Mouse (Mus musculus): ENCODE data around the gene Fgf15. TPM values are rescaled to one million over a fixed set of nuclear protein-coding genes. Genes with fewer than 3 reads are reported as not detected.
A peak's percentile ranks its signal among the peaks of the same experiment; 100 is the strongest.

Fgf15 gene
- polyA plus RNA-seq, 1 experiment from 2014 or later, result not detected

GRCm38 (mm10) chr7:144914948-144915750, 18.8 kb downstream of the Fgf15 start, which contains the start of gene LTO1:
TSS of gene LTO1 (plus strand) at chr7:144915100.
- ATAC-seq (ENCODE audit: borderline replicate concordance, extremely low read depth, low FRiP score, low TSS enrichment), result peak; percentile 96
- peak within 1 kb of the TSS; percentile 73 for H3K27ac ChIP-seq
- no peaks in the 10 kb centered on the region for H3K9me3 ChIP-seq
- H3K4me1 ChIP-seq, result peaks cover 13% of the 10 kb centered on the region
- peaks cover 23% of the 10 kb centered on the region for H3K36me3 ChIP-seq
- H3K27me3 ChIP-seq, result no peaks in the 10 kb centered on the region
- H3K9ac ChIP-seq, result peak within 1 kb of the TSS; percentile 73
- H3K4me2 ChIP-seq, result peak within 1 kb of the TSS; percentile 83
- peak within 1 kb of the TSS; percentile 66 for H3K4me3 ChIP-seq
- WGBS, result under 1% methylated on average over 55 of the region's 55 CpGs

GRCm38 (mm10) chr7:144918823-144919222, 22.5 kb downstream of the Fgf15 start:
- 64% methylated on average over 1 of the region's 1 CpGs for WGBS
- no peak overlapping the region for H3K27ac ChIP-seq
- no peak overlapping the region for H3K9ac ChIP-seq
- peaks cover 35% of the 10 kb centered on the region for H3K36me3 ChIP-seq
- no peak overlapping the region for H3K4me3 ChIP-seq
- H3K27me3 ChIP-seq, result no peaks in the 10 kb centered on the region
- ATAC-seq (ENCODE audit: borderline replicate concordance, extremely low read depth, low FRiP score, low TSS enrichment), result no peak
- H3K4me2 ChIP-seq, result no peak overlapping the region
- peaks cover 13% of the 10 kb centered on the region for H3K4me1 ChIP-seq
- H3K9me3 ChIP-seq, result no peaks in the 10 kb centered on the region

- Histone ChIP-seq H3K27ac (no peak overlapping the region), H3K4me3 (no peak overlapping the region), H3K4me2 (no peak overlapping the region), H3K4me1 (no peaks in the 10 kb centered on the region), H3K9me3 (no peaks in the 10 kb centered on the region), H3K27me3 (no peaks in the 10 kb centered on the region), H3K36me3 (peaks cover 9% of the 10 kb centered on the region; the same call in 1 of the 2 replicates), H3K9ac (no peak overlapping the region)
- no peak for ATAC-seq (ENCODE audit: borderline replicate concordance, extremely low read depth, low FRiP score, low TSS enrichment)
- 67% methylated on average over 2 of the region's 2 CpGs for WGBS
Observed at GRCm38 (mm10) chr7:144927591-144927990, 31.3 kb downstream of the Fgf15 start.

- ATAC-seq (ENCODE audit: borderline replicate concordance, extremely low read depth, low FRiP score, low TSS enrichment), result no peak
- Histone ChIP-seq H3K4me2 (no peak overlapping the region), H3K9ac (no peak overlapping the region), H3K4me1 (no peaks in the 10 kb centered on the region), H3K27ac (no peak overlapping the region), H3K9me3 (no peaks in the 10 kb centered on the region), H3K27me3 (no peaks in the 10 kb centered on the region), H3K4me3 (no peak overlapping the region), H3K36me3 (peaks cover 15% of the 10 kb centered on the region)
- 63% methylated on average over 4 of the region's 4 CpGs for WGBS
Observed at GRCm38 (mm10) chr7:144928009-144928888, 31.9 kb downstream of the Fgf15 start.

- H3K9ac ChIP-seq, result no peak overlapping the region
- H3K27ac ChIP-seq, result no peak overlapping the region
- WGBS, result 68% methylated on average over 6 of the region's 6 CpGs
- H3K9me3 ChIP-seq, result no peaks in the 10 kb centered on the region
- H3K36me3 ChIP-seq, result peaks cover 21% of the 10 kb centered on the region
- H3K27me3 ChIP-seq, result no peaks in the 10 kb centered on the region
- no peak overlapping the region for H3K4me3 ChIP-seq
- no peaks in the 10 kb centered on the region for H3K4me1 ChIP-seq
- no peak overlapping the region for H3K4me2 ChIP-seq
- ATAC-seq (ENCODE audit: borderline replicate concordance, extremely low read depth, low FRiP score, low TSS enrichment), result no peak
Observed at GRCm38 (mm10) chr7:144928889-144929210, 32.5 kb downstream of the Fgf15 start.

GRCm38 (mm10) chr7:144929506-144929905, 33.2 kb downstream of the Fgf15 start:
- no peak overlapping the region for H3K9ac ChIP-seq
- no peaks in the 10 kb centered on the region for H3K4me1 ChIP-seq
- H3K9me3 ChIP-seq, result no peaks in the 10 kb centered on the region
- ATAC-seq (ENCODE audit: borderline replicate concordance, extremely low read depth, low FRiP score, low TSS enrichment), result no peak
- no peaks in the 10 kb centered on the region for H3K27me3 ChIP-seq
- no peak overlapping the region for H3K4me3 ChIP-seq
- no peak overlapping the region for H3K4me2 ChIP-seq
- peaks cover 28% of the 10 kb centered on the region for H3K36me3 ChIP-seq
- H3K27ac ChIP-seq, result no peak overlapping the region
- 59% methylated on average over 8 of the region's 8 CpGs for WGBS

- Histone ChIP-seq H3K27me3 (no peaks in the 10 kb centered on the region), H3K36me3 (peaks cover 32% of the 10 kb centered on the region), H3K9ac (no peak overlapping the region), H3K9me3 (no peaks in the 10 kb centered on the region), H3K4me2 (no peak overlapping the region), H3K4me1 (no peaks in the 10 kb centered on the region), H3K27ac (no peak overlapping the region), H3K4me3 (no peak overlapping the region)
- ATAC-seq (ENCODE audit: borderline replicate concordance, extremely low read depth, low FRiP score, low TSS enrichment), result no peak
- WGBS, result 52% methylated on average over 5 of the region's 5 CpGs
Observed at GRCm38 (mm10) chr7:144929931-144930330, 33.6 kb downstream of the Fgf15 start.

- H3K9me3 ChIP-seq, result no peaks in the 10 kb centered on the region
- ATAC-seq (ENCODE audit: borderline replicate concordance, extremely low read depth, low FRiP score, low TSS enrichment), result no peak
- H3K27ac ChIP-seq, result no peak overlapping the region
- H3K27me3 ChIP-seq, result no peaks in the 10 kb centered on the region
- H3K4me3 ChIP-seq, result no peak overlapping the region
- H3K36me3 ChIP-seq, result peaks cover 49% of the 10 kb centered on the region
- H3K4me2 ChIP-seq, result no peak overlapping the region
- WGBS, result 21% methylated on average over 3 of the region's 3 CpGs
- no peak overlapping the region for H3K9ac ChIP-seq
- peaks cover 12% of the 10 kb centered on the region for H3K4me1 ChIP-seq
Observed at GRCm38 (mm10) chr7:144931778-144932177, 35.4 kb downstream of the Fgf15 start.

- Histone ChIP-seq H3K9me3 (no peaks in the 10 kb centered on the region), H3K27me3 (no peaks in the 10 kb centered on the region), H3K4me1 (peaks cover 18% of the 10 kb centered on the region), H3K36me3 (peaks cover 52% of the 10 kb centered on the region), H3K9ac (no peak overlapping the region), H3K27ac (no peak overlapping the region), H3K4me2 (no peak overlapping the region), H3K4me3 (no peak overlapping the region)
- ATAC-seq (ENCODE audit: borderline replicate concordance, extremely low read depth, low FRiP score, low TSS enrichment), result no peak
- 61% methylated on average over 18 of the region's 18 CpGs for WGBS
Observed at GRCm38 (mm10) chr7:144932389-144932937, 36.1 kb downstream of the Fgf15 start.

- Histone ChIP-seq H3K27ac (no peak overlapping the region), H3K4me3 (no peak overlapping the region), H3K9me3 (no peaks in the 10 kb centered on the region), H3K9ac (no peak overlapping the region), H3K27me3 (peaks cover 7% of the 10 kb centered on the region; the same call in 1 of the 2 replicates), H3K36me3 (peaks cover 52% of the 10 kb centered on the region), H3K4me1 (peaks cover 23% of the 10 kb centered on the region), H3K4me2 (no peak overlapping the region)
- ATAC-seq (ENCODE audit: borderline replicate concordance, extremely low read depth, low FRiP score, low TSS enrichment), result no peak
- WGBS, result 80% methylated on average over 3 of the region's 3 CpGs
Observed at GRCm38 (mm10) chr7:144933336-144933735, 37.0 kb downstream of the Fgf15 start.

GRCm38 (mm10) chr7:144933796-144934195, 37.5 kb downstream of the Fgf15 start:
- Histone ChIP-seq H3K27ac (no peak overlapping the region), H3K27me3 (peaks cover 11% of the 10 kb centered on the region), H3K9me3 (no peaks in the 10 kb centered on the region), H3K36me3 (peaks cover 52% of the 10 kb centered on the region), H3K4me3 (no peak overlapping the region), H3K4me2 (no peak overlapping the region), H3K9ac (no peak overlapping the region), H3K4me1 (peaks cover 25% of the 10 kb centered on the region)
- WGBS, result 85% methylated on average over 8 of the region's 8 CpGs
- no peak for ATAC-seq (ENCODE audit: borderline replicate concordance, extremely low read depth, low FRiP score, low TSS enrichment)

- Histone ChIP-seq H3K4me2 (no peak overlapping the region), H3K4me1 (peaks cover 31% of the 10 kb centered on the region), H3K36me3 (peaks cover 52% of the 10 kb centered on the region), H3K27ac (no peak overlapping the region), H3K9me3 (no peaks in the 10 kb centered on the region), H3K9ac (no peak overlapping the region), H3K4me3 (no peak overlapping the region), H3K27me3 (peaks cover 18% of the 10 kb centered on the region)
- 63% methylated on average over 5 of the region's 5 CpGs for WGBS
- ATAC-seq (ENCODE audit: borderline replicate concordance, extremely low read depth, low FRiP score, low TSS enrichment), result no peak
Observed at GRCm38 (mm10) chr7:144934901-144935300, 38.6 kb downstream of the Fgf15 start.

Data from lung, embryonic 15.5 days (tissue).